Mouse (Mus musculus): ENCODE results near the gene BC030870. TPM values are rescaled to one million over a fixed set of nuclear protein-coding genes. Genes with fewer than 3 reads are reported as not detected.

BC030870 gene
- polyA plus RNA-seq, 1 experiment from 2014 or later = not detected

DNA sequence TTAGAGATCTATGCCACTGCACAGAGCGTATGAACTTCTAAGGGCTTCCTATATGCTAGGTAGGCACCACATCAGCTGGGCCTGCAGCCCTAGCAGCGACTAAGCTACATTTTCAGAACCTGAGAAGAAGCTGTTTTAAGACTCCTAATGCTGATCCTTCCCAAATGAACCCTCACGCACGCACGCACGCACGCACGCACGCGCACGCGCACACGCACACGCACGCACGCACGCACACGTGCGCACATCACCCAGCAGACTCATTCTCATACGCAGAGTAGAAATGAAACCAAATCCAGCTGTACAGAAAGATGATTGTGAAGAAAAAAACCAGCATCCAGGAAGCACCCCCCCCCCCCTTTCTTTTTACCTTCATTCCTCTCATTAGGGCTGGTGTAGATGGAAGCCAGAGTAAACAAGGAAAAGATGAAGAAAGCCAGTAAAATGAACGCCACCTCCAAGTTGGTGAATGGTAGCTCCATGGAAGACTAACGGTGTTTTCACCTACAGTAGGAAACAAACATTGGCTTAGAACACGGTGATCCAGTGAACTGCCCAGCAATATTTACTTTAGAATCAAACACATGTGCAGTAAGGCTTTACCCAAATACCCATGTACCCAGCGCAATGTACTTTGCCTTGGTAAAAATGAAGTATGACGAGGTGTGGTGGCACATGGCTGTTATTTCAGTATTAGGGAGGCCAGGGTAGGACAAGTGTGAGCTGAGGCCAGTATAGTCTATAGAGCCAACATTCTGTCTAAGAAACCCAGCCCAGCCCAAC lies 21.2 kb downstream of the BC030870 start:
- no peak overlapping the region for H3K4me3 ChIP-seq
- no peak overlapping the region for H3K9ac ChIP-seq
- H3K27me3 ChIP-seq (replicated peaks) = no peaks in the 10 kb centered on the region
- H3K36me3 ChIP-seq = no peaks in the 10 kb centered on the region
- no peak overlapping the region for H3K27ac ChIP-seq
- ATAC-seq (ENCODE audit: low FRiP score, low read depth) = no peak
- 96% methylated on average over 25 of the region's 25 CpGs for WGBS
- H3K4me2 ChIP-seq (replicated peaks) = no peak overlapping the region
- H3K4me1 ChIP-seq = no peaks in the 10 kb centered on the region
- H3K9me3 ChIP-seq = no peaks in the 10 kb centered on the region

DNA sequence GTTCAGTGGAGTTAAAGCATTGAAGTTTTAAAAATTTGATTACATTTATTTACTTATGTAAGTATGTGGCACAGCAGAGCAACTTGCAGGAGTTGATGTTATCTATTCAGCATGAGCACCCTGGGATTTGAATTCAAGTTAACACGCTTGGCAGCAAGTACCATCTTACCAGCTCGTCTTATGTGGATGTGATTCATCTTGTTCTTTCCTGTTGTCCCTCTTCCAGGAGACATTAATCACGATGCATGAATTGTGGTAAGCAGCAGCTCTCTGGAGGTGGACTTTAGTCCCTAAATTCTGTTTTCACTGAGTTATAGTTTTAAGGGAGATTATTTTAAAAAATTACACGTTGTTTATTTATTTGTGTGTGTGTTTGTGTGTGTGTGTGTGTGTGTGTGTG lies 25.3 kb downstream of the BC030870 start:
- Histone ChIP-seq H3K36me3 (no peaks in the 10 kb centered on the region), H3K4me3 (no peak overlapping the region), H3K27me3 (replicated peaks) (no peaks in the 10 kb centered on the region), H3K4me2 (replicated peaks) (no peak overlapping the region), H3K4me1 (no peaks in the 10 kb centered on the region), H3K27ac (no peak overlapping the region), H3K9ac (no peak overlapping the region), H3K9me3 (no peaks in the 10 kb centered on the region)
- WGBS = 72% methylated on average over 4 of the region's 4 CpGs
- no peak for ATAC-seq (ENCODE audit: low FRiP score, low read depth)

DNA sequence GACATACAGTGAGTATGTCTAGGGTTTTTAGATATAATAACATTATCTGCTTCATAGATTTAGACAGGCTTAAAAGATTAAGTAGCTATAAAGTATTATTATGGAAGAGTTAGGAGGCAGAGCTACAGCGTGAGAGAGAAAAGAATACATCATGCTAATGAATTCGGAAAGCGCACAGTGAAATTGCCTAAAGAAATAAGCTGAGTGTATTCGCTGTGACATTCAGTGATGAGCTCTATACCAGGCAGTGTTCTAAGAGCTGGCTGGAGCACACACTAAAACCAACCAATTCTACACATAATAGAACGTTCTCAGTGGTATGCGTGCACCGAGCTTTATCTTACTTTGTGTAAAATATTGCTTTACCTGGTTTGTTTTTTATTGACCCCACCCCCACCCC lies 25.7 kb downstream of the BC030870 start:
- ATAC-seq (ENCODE audit: low FRiP score, low read depth) = no peak
- Histone ChIP-seq H3K27ac (no peak overlapping the region), H3K9me3 (no peaks in the 10 kb centered on the region), H3K4me1 (no peaks in the 10 kb centered on the region), H3K9ac (no peak overlapping the region), H3K36me3 (no peaks in the 10 kb centered on the region), H3K4me3 (no peak overlapping the region), H3K27me3 (replicated peaks) (no peaks in the 10 kb centered on the region), H3K4me2 (replicated peaks) (no peak overlapping the region)
- WGBS = 72% methylated on average over 7 of the region's 7 CpGs

DNA sequence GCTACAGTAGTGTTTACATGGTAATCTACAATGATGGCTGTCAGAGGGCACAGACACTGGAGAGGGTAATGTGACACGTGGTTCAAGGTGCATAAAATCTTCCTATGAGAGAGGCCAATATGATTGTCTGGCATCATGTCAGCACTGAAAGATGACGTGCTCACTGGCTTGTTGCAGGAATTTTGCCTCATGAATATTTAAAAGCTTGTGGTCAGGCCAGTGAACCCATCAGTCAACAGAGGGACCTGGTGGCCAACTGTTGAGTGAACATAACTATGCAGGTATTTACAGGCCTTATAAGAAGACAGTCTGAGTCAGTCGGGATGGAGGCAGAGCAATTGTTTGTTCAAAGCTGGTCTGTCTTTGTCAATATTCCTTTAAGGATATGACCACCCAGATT lies 29.6 kb downstream of the BC030870 start:
- Histone ChIP-seq H3K36me3 (no peaks in the 10 kb centered on the region), H3K27ac (no peak overlapping the region), H3K4me2 (replicated peaks) (no peak overlapping the region), H3K9ac (no peak overlapping the region), H3K9me3 (no peaks in the 10 kb centered on the region), H3K27me3 (replicated peaks) (no peaks in the 10 kb centered on the region), H3K4me3 (no peak overlapping the region), H3K4me1 (no peaks in the 10 kb centered on the region)
- no peak for ATAC-seq (ENCODE audit: low FRiP score, low read depth)
- 67% methylated on average over 3 of the region's 3 CpGs for WGBS

DNA sequence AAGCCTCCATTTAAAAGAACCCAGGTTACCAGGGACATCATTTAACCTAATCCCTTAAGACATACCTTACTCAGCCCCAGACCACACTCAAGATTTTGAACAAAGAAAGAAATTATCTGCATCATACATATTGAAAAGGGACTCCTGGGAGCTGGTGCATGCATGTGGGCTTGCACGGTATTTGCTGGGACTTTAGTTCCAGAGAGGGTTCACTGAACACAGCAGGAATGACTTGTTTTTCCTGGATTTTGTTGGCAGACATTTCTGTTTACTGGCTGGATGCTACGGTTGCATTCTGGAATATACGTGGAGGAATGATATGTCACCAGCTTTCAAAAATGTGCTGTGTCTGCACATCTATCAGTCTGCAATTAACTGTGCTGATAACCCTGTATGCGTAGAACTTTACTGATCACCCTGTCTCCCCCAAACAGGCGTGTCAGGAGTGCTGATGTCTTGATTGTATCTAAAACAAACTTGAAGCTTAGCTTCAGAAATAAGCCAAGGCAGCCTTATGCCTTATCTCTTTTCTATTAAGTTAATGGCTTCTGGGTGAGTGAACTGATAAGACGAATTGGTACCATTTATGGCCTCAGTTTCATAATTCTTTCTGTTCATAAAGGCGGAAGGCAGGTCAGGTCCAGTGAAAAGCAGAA lies 31.5 kb downstream of the BC030870 start:
- H3K27me3 ChIP-seq (replicated peaks) = no peaks in the 10 kb centered on the region
- H3K9me3 ChIP-seq = no peaks in the 10 kb centered on the region
- no peak overlapping the region for H3K4me2 ChIP-seq (replicated peaks)
- H3K9ac ChIP-seq = no peak overlapping the region
- no peaks in the 10 kb centered on the region for H3K4me1 ChIP-seq
- no peak for ATAC-seq (ENCODE audit: low FRiP score, low read depth)
- no peak overlapping the region for H3K27ac ChIP-seq
- H3K36me3 ChIP-seq = no peaks in the 10 kb centered on the region
- WGBS = 85% methylated on average over 7 of the region's 7 CpGs
- no peak overlapping the region for H3K4me3 ChIP-seq

DNA sequence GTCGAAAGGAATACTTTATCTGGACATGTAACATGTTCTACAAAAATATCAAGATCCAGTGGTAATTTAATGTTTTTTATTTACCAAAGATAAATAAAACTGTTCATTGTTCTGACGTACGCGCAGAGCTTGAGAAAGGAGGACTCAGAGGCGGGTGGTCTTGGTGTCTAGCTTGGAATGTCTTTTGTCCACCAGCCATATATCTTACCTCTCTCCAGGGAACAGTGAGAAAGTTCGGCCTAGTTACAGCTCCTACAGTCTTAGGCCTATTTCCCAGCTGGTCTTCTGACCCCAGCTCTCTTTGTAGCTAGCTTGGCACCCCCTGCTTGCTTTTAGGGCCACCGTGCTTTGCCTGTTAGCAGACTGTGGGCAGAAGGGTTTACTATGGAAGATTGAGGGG lies 39.6 kb downstream of the BC030870 start:
- Histone ChIP-seq H3K27ac (no peak overlapping the region), H3K9me3 (no peaks in the 10 kb centered on the region), H3K4me3 (no peak overlapping the region), H3K9ac (no peak overlapping the region), H3K4me1 (peaks cover 5% of the 10 kb centered on the region), H3K4me2 (replicated peaks) (no peak overlapping the region), H3K36me3 (no peaks in the 10 kb centered on the region), H3K27me3 (replicated peaks) (no peaks in the 10 kb centered on the region)
- peak; percentile 71 for ATAC-seq (ENCODE audit: low FRiP score, low read depth)
- 12% methylated on average over 7 of the region's 7 CpGs for WGBS

DNA sequence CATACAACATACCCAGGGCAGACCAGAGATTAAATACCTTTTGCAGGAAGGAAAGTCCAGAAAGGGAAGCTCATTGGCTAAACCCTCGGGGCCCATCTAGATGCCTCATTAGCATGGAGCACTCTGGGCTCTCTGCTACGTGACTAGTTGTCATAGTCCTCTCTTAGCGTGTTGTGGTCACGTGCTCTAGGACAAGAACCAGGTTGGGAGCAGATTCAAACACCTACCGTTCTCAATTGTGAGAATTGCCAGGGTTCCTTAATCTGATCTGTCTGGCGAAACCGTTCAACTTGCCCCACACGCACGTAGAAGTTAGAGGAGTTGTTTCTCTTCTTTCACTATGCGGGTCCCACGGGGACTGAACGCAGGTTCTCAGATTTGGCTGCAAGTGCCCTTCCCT lies 41.2 kb downstream of the BC030870 start:
- Histone ChIP-seq H3K36me3 (no peaks in the 10 kb centered on the region), H3K4me2 (replicated peaks) (no peak overlapping the region), H3K9me3 (no peaks in the 10 kb centered on the region), H3K27ac (no peak overlapping the region), H3K9ac (no peak overlapping the region), H3K27me3 (replicated peaks) (no peaks in the 10 kb centered on the region), H3K4me3 (no peak overlapping the region), H3K4me1 (peaks cover 5% of the 10 kb centered on the region)
- WGBS = 86% methylated on average over 12 of the region's 12 CpGs
- no peak for ATAC-seq (ENCODE audit: low FRiP score, low read depth)

DNA sequence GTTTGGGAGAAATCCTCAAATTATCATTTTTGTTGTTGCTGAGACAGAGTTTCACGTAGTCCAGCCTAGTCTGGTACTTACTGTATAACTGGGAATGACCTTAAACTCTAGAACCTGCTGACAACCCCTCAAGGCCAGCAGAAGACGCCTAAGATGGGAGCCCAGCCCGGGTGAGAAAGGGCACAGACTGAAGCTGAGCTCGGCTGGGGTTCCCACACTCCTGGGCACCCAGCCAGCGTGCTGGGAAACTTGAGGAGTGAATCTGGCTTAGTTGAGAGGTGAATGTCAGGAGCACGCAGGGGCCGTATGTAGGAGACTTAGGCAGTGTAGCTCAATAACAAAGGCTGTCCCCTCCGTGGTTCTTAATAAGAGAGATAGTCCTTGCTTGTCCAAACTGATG lies 41.7 kb downstream of the BC030870 start:
- Histone ChIP-seq H3K27ac (no peak overlapping the region), H3K4me2 (replicated peaks) (no peak overlapping the region), H3K4me1 (peaks cover 5% of the 10 kb centered on the region), H3K36me3 (no peaks in the 10 kb centered on the region), H3K27me3 (replicated peaks) (no peaks in the 10 kb centered on the region), H3K4me3 (no peak overlapping the region), H3K9me3 (no peaks in the 10 kb centered on the region), H3K9ac (no peak overlapping the region)
- 86% methylated on average over 8 of the region's 8 CpGs for WGBS
- ATAC-seq (ENCODE audit: low FRiP score, low read depth) = no peak

DNA sequence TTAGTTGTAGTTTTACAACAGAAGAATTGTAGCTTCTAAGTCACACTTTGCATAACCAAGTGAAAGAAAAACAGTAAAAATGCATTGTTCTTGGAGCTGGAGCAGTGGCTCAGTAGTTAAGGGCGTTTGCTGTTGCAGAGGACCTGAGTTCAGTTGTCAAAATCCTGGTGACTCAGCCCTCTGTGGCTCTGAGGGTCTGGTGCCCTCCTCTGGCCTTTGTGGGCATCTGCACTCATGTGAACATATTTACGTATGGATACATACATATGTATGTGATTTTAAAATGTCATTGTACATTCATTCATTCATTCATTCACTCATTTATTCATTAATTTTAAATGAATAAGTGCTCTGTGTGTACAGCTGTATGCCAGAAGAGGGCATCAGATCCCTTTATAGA lies 43.7 kb downstream of the BC030870 start:
- Histone ChIP-seq H3K4me2 (replicated peaks) (no peak overlapping the region), H3K36me3 (no peaks in the 10 kb centered on the region), H3K27ac (no peak overlapping the region), H3K9ac (no peak overlapping the region), H3K4me3 (no peak overlapping the region), H3K9me3 (no peaks in the 10 kb centered on the region), H3K27me3 (replicated peaks) (no peaks in the 10 kb centered on the region), H3K4me1 (peaks cover 5% of the 10 kb centered on the region)
- 77% methylated on average over 2 of the region's 2 CpGs for WGBS
- ATAC-seq (ENCODE audit: low FRiP score, low read depth) = no peak

DNA sequence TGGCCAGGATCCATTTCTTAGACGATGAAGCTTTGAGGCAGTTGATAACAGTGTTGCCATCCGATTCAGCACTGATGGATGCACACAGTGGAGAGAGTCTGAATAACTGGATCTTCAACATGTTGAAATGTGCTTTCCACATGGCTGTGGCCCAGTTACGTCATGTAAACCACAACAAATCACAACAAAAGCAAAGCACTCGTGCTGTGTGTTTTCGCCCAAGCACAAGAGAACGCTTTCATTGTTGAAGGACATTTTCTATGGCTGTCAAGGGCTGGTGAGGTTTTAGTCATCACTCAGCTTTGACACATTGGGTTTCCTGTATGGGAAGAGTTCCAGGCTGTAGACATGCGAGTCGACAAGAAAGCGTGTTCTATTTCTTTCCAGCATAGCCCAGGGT lies 48.6 kb downstream of the BC030870 start:
- Histone ChIP-seq H3K4me2 (replicated peaks) (no peak overlapping the region), H3K27ac (no peak overlapping the region), H3K4me3 (no peak overlapping the region), H3K27me3 (replicated peaks) (no peaks in the 10 kb centered on the region), H3K36me3 (no peaks in the 10 kb centered on the region), H3K9ac (no peak overlapping the region), H3K4me1 (no peaks in the 10 kb centered on the region), H3K9me3 (no peaks in the 10 kb centered on the region)
- no peak for ATAC-seq (ENCODE audit: low FRiP score, low read depth)
- WGBS = 89% methylated on average over 9 of the region's 9 CpGs

DNA sequence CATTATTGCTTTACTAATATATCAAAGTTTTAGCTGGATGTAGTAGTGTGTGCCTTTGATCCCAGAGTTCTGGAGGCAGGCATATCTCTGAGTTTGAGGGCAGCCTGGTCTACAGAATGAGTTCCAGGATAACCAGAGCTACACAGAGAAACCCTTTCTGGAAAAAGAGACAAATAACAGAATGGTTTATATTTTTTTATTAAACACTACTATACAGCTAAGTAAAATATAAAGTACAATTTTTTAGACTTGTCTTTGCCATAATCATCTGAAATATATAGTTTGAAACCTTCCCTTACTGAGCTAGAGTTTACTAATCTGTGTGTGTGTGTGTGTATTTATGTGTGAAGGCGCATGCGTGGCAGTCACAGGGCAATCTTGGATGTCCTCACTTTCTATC lies 54.6 kb downstream of the BC030870 start, which contains the start of gene Gm10663:
Gene Gm10663, plus strand, starts transcription at position 301 of the 400 bp plus-strand sequence.
- WGBS = 95% methylated on average over 2 of the region's 2 CpGs
- ATAC-seq (ENCODE audit: low FRiP score, low read depth) = no peak

DNA sequence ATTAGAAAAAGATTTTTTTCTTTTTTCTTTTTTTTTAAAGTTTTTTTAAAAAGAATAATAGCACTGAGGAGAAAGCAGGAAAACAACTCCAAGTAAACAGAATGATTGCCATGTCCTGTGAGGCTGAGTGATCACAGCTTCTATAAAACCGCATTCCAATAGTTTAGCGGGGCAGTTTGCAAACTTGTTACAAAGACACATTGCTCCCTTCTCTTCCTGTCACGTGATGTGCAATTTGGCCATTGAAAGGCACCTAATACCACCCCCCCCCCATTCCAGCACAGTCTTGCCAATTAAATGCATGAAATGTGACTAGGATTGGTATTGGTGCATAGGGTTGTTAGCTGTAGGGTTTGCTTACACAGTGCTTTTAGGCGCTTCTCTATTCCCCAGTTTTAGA lies 58.4 kb downstream of the BC030870 start:
- Histone ChIP-seq H3K27me3 (replicated peaks) (no peaks in the 10 kb centered on the region), H3K4me2 (replicated peaks) (no peak overlapping the region), H3K4me1 (0 out of 2 replicates have a peak, but pooled peaks cover 2% of the 10 kb centered on the region), H3K9me3 (no peaks in the 10 kb centered on the region), H3K9ac (no peak overlapping the region), H3K27ac (no peak overlapping the region), H3K4me3 (no peak overlapping the region), H3K36me3 (no peaks in the 10 kb centered on the region)
- WGBS = 52% methylated on average over 4 of the region's 4 CpGs
- ATAC-seq (ENCODE audit: low FRiP score, low read depth) = no peak

More for the DNA sequence above, 54.6 kb downstream of the BC030870 start, which contains the start of gene Gm10663:
- no peak within 1 kb of the TSS for H3K9ac ChIP-seq
- no peaks in the 10 kb centered on the region for H3K4me1 ChIP-seq
- no peak within 1 kb of the TSS for H3K27ac ChIP-seq
- no peaks in the 10 kb centered on the region for H3K9me3 ChIP-seq
- no peaks in the 10 kb centered on the region for H3K27me3 ChIP-seq (replicated peaks)
- H3K4me3 ChIP-seq = no peak within 1 kb of the TSS
- no peak within 1 kb of the TSS for H3K4me2 ChIP-seq (replicated peaks)
- H3K36me3 ChIP-seq = no peaks in the 10 kb centered on the region

DNA sequence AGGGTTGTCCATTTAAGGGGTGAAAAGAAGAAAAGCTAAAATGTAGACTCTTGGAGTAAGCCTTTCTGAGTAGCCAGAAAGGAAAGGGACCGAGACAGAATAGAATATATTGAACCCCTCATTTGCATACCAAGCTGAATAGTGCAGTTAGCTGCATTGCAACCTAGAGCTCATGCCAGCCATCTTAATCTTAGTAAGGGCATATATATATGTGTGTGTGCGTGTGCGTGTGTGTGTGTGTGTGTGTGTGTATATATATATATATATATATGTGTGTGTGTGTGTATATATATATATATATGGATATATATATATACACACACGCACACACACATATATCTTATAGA lies 60.9 kb downstream of the BC030870 start:
- Histone ChIP-seq H3K4me1 (0 out of 2 replicates have a peak, but pooled peaks cover 2% of the 10 kb centered on the region), H3K27me3 (replicated peaks) (no peaks in the 10 kb centered on the region), H3K9me3 (no peaks in the 10 kb centered on the region), H3K36me3 (no peaks in the 10 kb centered on the region), H3K4me2 (replicated peaks) (peak overlapping the region; percentile 32; the same call in 1 of the 2 replicates), H3K4me3 (no peak overlapping the region), H3K9ac (no peak overlapping the region), H3K27ac (no peak overlapping the region)
- peak; percentile 64 for ATAC-seq (ENCODE audit: low FRiP score, low read depth)
- WGBS = 57% methylated on average over 4 of the region's 4 CpGs
